Mouse (Mus musculus) limb, embryonic 15.5 days (tissue): ENCODE measurements around the gene Gpc6. TPM values are rescaled to one million over a fixed set of nuclear protein-coding genes. Genes with fewer than 3 reads are reported as not detected.

Experiments
- ATAC-seq: fragments of 200-750 bp; cut with Nextera tagmentation; 2 replicates; pipeline ENCODE4 v1.8.0; 2017; ENCODE audit warnings: low read depth, moderate TSS enrichment; ENCODE audit not compliant: insufficient number of reproducible peaks, low FRiP score, low TSS enrichment
- H3K27ac ChIP-seq: fragments of 300-500 bp; sonication (generic); 2 replicates; pipeline ENCODE4 v1.5.1; 2015; ENCODE audit warnings: moderate library complexity, mild to moderate bottlenecking, inconsistent platforms
- H3K27me3 ChIP-seq: fragments of 300-500 bp; sonication (generic); 2 replicates; pipeline ENCODE4 v1.6.1; 2015; ENCODE audit warnings: inconsistent platforms
- H3K36me3 ChIP-seq: fragments of 300-500 bp; sonication (generic); 2 replicates; pipeline ENCODE4 v1.6.1; 2015; ENCODE audit warnings: inconsistent platforms
- H3K4me1 ChIP-seq: fragments of 300-500 bp; sonication (generic); 2 replicates; pipeline ENCODE4 v1.6.1; 2015; ENCODE audit warnings: inconsistent platforms
- H3K4me2 ChIP-seq: fragments of 300-500 bp; sonication (generic); 2 replicates; pipeline ENCODE4 v1.6.1; 2015; ENCODE audit warnings: mild to moderate bottlenecking, inconsistent platforms
- H3K4me3 ChIP-seq: fragments of 300-500 bp; sonication (generic); 2 replicates; pipeline ENCODE4 v1.5.1; 2015; ENCODE audit warnings: mild to moderate bottlenecking, inconsistent platforms
- H3K9ac ChIP-seq: fragments of 300-500 bp; sonication (generic); 2 replicates; pipeline ENCODE4 v1.6.1; 2015; ENCODE audit warnings: inconsistent platforms
- H3K9me3 ChIP-seq: fragments of 300-500 bp; sonication (generic); 2 replicates; pipeline ENCODE4 v1.6.1; 2016; ENCODE audit warnings: inconsistent platforms
- WGBS: fragments of 180-500 bp; shearing (Covaris S2); methylation state at CpG from one replicate; pipeline ENCODE4 v1.1.7; 2015; 5-methylcytosine and 5-hydroxymethylcytosine counted together
- polyA plus RNA-seq: library from polyadenylated mRNA; unstranded; fragments of >200 nt; fragmentation: Nextera tagmentation; extraction: Ambion mirVana; gene quantifications from 2 replicates; pipeline ENCODE4 v1.2.1, GENCODE M21; 2015

The Gpc6 gene
- polyA plus RNA-seq, 1 experiment from 2014 or later, result 42.5 TPM

DNA sequence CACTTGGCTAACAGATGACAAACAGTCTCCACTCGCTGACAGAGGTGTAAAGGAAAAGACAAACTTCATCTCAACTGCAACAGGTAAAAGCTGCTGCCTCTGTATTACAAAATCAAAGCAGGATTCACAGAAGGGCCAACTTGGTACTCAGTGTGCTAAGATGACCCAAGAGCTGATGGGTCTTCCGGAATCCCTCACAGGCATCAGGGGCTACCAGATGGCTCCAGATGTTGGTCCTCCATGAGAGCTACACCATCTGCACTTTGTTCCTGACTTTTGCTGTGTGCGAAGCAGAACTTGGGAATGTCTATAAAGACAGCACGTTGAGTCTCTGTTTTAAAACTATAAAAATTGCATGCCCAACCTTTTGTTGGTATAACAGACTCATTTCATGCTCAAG, 842.7 kb downstream of the Gpc6 start:
- Histone ChIP-seq H3K36me3 (no peaks in the 10 kb centered on the region), H3K27me3 (no peaks in the 10 kb centered on the region), H3K4me3 (no peak overlapping the region), H3K4me2 (no peak overlapping the region), H3K27ac (no peak overlapping the region), H3K9ac (no peak overlapping the region), H3K4me1 (no peaks in the 10 kb centered on the region), H3K9me3 (no peaks in the 10 kb centered on the region)
- 70% methylated on average over 4 of the region's 4 CpGs for WGBS
- no peak for ATAC-seq

DNA sequence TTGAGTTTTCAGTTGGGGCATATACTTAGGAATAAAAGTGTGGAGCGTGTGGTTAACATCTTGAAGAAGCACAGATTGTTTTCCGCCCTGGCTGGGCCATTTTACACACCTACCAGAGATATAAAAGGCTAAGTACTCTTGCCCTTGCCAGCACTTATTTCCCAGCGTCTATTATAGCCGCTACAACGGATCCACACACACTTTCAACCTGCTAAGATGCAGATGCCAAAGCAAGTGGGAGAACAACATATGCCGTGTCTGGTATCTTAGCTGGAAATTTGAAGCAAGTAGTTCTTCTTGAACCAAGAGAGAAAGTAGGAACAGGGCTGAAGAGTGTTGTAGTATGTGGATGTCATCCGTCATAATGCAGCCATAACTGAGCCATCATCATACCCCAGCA, 843.6 kb downstream of the Gpc6 start:
- no peak overlapping the region for H3K27ac ChIP-seq
- ATAC-seq, result no peak
- 77% methylated on average over 7 of the region's 7 CpGs for WGBS
- H3K9me3 ChIP-seq, result no peaks in the 10 kb centered on the region
- no peaks in the 10 kb centered on the region for H3K36me3 ChIP-seq
- no peak overlapping the region for H3K4me2 ChIP-seq
- H3K9ac ChIP-seq, result no peak overlapping the region
- H3K4me1 ChIP-seq, result no peaks in the 10 kb centered on the region
- no peak overlapping the region for H3K4me3 ChIP-seq
- H3K27me3 ChIP-seq, result no peaks in the 10 kb centered on the region

DNA sequence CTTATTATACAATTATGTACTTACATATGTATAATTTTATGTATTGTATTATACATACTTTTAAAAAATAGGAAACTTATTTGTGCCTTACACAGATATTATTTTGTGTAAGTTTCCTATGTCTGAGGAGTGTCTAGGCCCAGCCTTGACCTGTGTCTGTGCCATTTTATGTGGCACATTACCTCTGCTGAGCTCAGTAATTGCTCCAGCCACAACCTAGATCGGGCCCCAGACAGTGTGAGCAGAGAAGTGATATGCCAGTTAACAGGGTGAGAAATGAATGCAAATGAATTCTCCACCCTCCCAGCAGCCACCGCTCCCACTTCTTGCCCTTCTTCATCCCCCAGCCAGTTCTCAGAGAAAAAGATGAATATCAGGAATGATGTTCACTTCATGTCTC, 848.3 kb downstream of the Gpc6 start:
- ATAC-seq, result no peak
- Histone ChIP-seq H3K27ac (no peak overlapping the region), H3K4me2 (no peak overlapping the region), H3K27me3 (no peaks in the 10 kb centered on the region), H3K9ac (no peak overlapping the region), H3K36me3 (no peaks in the 10 kb centered on the region), H3K9me3 (no peaks in the 10 kb centered on the region), H3K4me3 (no peak overlapping the region), H3K4me1 (no peaks in the 10 kb centered on the region)
- 77% methylated on average over 2 of the region's 2 CpGs for WGBS

DNA sequence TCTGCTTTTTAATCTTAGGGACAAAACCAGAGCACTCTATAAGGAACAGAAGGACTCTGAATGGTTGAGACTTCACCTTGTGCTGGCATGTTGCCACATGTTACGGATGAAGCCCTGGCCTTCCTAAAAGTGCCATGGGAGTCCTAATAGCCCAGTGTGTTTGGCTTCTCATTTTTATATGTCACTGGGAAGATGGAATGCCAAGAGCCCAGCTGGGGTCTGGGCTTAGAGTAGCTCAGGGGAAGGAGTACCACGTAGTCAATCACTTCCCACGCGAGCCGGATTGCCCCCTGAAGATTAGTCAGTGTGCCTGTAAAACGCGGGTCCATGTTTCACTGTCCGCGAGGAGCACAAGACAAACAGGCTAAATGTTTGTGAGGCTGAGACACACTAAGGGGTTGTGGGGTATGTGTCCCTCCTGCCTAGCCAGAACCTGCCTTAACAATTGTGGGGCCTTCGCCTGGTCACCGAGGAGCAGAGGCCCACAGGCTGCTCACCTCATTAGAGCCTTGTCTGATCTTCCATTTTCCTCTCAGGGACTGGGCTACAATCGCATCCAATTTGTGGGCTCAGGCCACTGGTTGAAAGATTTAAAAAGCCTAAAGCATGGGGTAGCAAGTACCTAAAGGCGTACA, 852.9 kb downstream of the Gpc6 start:
- Histone ChIP-seq H3K4me3 (no peak overlapping the region), H3K36me3 (no peaks in the 10 kb centered on the region), H3K27ac (no peak overlapping the region), H3K9ac (no peak overlapping the region), H3K9me3 (no peaks in the 10 kb centered on the region), H3K27me3 (no peaks in the 10 kb centered on the region), H3K4me2 (no peak overlapping the region), H3K4me1 (no peaks in the 10 kb centered on the region)
- 62% methylated on average over 13 of the region's 13 CpGs for WGBS
- no peak for ATAC-seq

DNA sequence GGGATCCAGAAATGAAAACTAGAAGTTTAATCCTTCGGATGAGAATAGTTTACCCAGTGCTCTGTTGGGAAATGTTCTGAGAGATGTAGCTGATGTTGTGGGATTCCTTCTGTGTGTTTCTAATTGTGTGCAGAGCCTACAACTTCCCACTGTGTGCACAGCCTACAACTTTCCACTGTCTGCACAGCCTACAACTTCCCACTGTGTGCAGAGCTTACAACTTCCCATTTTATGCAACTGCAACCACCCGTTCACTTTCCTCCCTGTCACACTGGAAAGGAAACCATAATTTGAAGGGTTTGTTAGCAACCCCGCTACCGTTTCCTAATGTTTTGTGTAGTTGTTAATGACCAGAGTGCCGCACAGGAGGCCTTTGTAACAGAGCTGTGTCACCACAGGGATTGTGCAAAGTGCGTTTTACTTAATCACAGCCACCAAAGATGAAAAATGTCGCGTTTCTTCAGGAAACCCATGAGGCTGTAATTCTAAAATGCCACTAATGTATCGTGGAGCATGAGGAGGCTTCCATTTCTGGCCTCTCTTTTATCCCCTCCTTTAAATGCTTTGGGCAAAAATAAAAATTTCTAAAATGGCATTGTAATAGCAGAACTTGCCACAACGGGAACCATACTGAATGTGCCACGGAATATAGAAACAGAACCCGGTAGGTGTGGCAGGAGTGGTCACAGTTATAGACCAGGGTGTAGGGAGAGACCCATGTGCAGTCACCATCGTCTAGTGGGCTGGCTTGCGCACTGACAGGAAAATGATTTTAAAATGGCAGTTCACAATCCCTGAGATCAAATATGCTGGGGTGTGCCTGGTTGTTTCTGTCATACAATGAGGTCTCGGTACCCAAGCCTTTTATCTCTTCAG, 853.7 kb downstream of the Gpc6 start:
- H3K9ac ChIP-seq, result no peak overlapping the region
- no peaks in the 10 kb centered on the region for H3K4me1 ChIP-seq
- no peak overlapping the region for H3K27ac ChIP-seq
- no peaks in the 10 kb centered on the region for H3K9me3 ChIP-seq
- ATAC-seq, result no peak
- H3K4me3 ChIP-seq, result no peak overlapping the region
- no peak overlapping the region for H3K4me2 ChIP-seq
- H3K27me3 ChIP-seq, result no peaks in the 10 kb centered on the region
- H3K36me3 ChIP-seq, result no peaks in the 10 kb centered on the region
- 60% methylated on average over 15 of the region's 15 CpGs for WGBS

DNA sequence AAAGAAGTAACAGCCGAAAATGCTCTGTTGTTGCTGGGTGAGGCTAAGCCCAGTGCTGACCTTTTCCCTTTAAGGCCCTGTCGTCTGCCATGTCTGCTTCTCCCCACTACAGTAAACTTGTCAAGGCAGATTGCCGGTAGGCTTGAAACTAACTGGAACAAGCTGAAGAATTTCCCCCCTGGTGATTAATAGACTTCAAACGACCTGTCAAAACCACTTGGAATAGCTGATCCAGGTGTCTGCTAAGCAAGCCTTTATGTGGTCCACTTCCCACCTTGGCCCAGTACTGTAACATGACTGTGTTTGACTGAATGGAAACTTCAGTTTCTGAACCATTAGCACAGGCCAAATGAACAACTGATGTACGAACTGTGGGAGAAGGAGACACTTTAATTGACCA, 856.6 kb downstream of the Gpc6 start:
- WGBS, result 21% methylated on average over 5 of the region's 5 CpGs
- Histone ChIP-seq H3K4me2 (no peak overlapping the region), H3K4me3 (no peak overlapping the region), H3K9ac (no peak overlapping the region), H3K36me3 (no peaks in the 10 kb centered on the region), H3K27ac (no peak overlapping the region), H3K9me3 (no peaks in the 10 kb centered on the region), H3K27me3 (no peaks in the 10 kb centered on the region), H3K4me1 (no peaks in the 10 kb centered on the region)
- no peak for ATAC-seq

DNA sequence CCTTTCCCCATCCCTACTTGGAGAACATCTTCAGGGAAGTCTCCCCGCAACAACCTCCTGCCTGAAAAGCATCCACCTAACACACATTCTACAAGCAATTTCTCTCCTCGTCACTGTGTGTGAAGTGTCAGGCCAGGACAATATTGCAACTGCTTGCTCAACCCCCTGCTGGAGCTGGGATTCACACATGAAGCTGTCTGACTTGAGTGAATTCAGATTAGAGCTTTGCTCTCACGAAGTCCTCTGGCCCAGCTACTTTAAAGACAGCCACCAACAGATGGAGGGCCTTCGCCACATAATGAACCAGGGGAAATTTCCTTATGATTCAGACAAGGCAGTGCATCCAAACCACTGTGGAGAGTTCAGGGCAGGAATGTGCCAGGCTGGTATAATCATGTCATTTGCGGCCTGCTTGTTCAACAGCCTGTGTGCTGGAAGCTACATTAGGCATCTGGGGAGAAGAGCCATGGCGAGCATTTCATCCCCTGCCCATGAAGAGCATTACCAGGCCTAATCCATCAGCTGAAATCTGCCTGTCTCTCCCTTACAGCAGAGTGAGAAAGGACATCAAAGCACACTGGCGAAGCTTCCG, 858.7 kb downstream of the Gpc6 start:
- no peaks in the 10 kb centered on the region for H3K27me3 ChIP-seq
- no peaks in the 10 kb centered on the region for H3K36me3 ChIP-seq
- H3K4me3 ChIP-seq, result no peak overlapping the region
- no peak overlapping the region for H3K27ac ChIP-seq
- H3K4me1 ChIP-seq, result no peaks in the 10 kb centered on the region
- no peaks in the 10 kb centered on the region for H3K9me3 ChIP-seq
- ATAC-seq, result no peak
- 79% methylated on average over 8 of the region's 8 CpGs for WGBS
- H3K4me2 ChIP-seq, result no peak overlapping the region
- no peak overlapping the region for H3K9ac ChIP-seq

DNA sequence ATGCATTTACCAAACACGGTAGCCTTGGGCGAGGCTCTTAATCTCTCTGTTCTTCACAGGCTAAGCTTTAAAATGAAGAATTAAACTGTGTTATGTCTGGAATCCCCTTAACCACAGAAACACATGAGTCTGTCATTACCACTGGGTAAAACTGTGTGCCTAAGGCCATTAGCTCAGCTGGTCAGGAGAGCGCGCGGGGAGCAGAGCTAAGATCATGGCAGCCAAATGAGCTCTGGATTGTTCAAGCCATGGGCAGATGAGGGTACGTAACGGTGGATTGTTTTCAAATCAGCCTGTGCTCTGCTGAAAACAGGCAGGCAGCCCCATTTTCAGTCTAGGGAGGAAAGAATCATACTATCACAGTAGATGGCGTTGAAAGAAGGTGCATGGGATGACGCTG, 859.8 kb downstream of the Gpc6 start:
- no peak for ATAC-seq
- H3K4me1 ChIP-seq, result no peaks in the 10 kb centered on the region
- no peak overlapping the region for H3K4me2 ChIP-seq
- no peaks in the 10 kb centered on the region for H3K27me3 ChIP-seq
- H3K27ac ChIP-seq, result no peak overlapping the region
- no peaks in the 10 kb centered on the region for H3K36me3 ChIP-seq
- 78% methylated on average over 9 of the region's 9 CpGs for WGBS
- H3K9me3 ChIP-seq, result no peaks in the 10 kb centered on the region
- no peak overlapping the region for H3K9ac ChIP-seq
- H3K4me3 ChIP-seq, result no peak overlapping the region

DNA sequence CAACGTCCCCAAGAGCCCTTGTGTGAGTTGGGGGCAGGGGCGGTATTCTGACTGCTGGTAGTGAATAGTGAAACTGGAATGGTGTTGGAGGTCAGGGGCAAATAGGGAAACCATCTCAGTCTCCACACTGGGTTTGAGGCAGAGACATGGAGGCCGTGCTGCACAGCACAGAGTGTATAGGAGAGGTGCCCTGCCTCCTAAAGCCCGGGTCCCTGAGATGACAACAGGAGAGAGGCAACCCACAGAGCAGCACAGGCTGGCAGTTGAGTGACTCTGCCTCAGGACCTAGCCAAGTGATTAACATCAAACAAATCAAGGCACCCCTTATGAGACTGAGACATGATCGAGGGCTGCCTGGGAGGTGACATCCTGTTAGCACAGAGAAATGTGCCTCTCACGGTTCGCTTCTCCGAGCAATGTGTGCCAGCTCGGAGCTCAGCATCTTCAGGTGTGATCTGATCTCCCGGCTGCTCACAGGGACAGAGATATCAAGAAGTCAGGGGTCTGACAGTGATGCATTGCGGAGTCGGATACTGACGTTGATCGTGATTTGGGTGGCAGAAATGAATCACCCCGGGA, 860.5 kb downstream of the Gpc6 start:
- no peak for ATAC-seq

DNA sequence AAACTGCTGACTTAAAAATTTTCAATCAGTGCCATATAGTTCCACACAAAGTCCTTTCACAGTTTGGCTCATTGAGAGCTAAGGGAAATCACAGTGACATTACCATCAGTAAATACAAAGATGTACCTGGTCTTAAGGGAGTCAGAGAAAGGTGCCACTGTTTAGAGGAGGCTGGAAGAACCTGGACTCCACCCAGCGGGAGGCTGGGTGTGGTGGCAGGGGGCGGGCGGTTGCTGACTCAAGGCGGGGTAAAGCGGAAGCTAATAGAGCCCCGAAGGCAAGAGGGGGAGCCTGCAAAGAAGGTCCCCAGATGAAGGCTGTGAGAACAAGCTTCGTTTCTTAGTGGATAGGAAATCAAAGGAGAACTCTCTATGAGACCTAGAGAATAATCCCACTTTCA, 861.5 kb downstream of the Gpc6 start:
- H3K4me2 ChIP-seq, result peak overlapping the region; percentile 12; the same call in 1 of the 2 replicates
- ATAC-seq, result 0 out of 2 replicates have a peak, but pooled peaks have one; percentile 24
- no peaks in the 10 kb centered on the region for H3K9me3 ChIP-seq
- no peaks in the 10 kb centered on the region for H3K36me3 ChIP-seq
- no peak overlapping the region for H3K9ac ChIP-seq
- no peaks in the 10 kb centered on the region for H3K4me1 ChIP-seq
- H3K27ac ChIP-seq, result no peak overlapping the region
- no peaks in the 10 kb centered on the region for H3K27me3 ChIP-seq
- no peak overlapping the region for H3K4me3 ChIP-seq
- WGBS, result 21% methylated on average over 7 of the region's 7 CpGs

More for the DNA sequence above, 860.5 kb downstream of the Gpc6 start:
- no peaks in the 10 kb centered on the region for H3K9me3 ChIP-seq
- 72% methylated on average over 15 of the region's 15 CpGs for WGBS
- H3K9ac ChIP-seq, result no peak overlapping the region
- no peaks in the 10 kb centered on the region for H3K27me3 ChIP-seq
- no peak overlapping the region for H3K27ac ChIP-seq
- no peaks in the 10 kb centered on the region for H3K36me3 ChIP-seq
- no peak overlapping the region for H3K4me2 ChIP-seq
- no peaks in the 10 kb centered on the region for H3K4me1 ChIP-seq
- H3K4me3 ChIP-seq, result no peak overlapping the region

DNA sequence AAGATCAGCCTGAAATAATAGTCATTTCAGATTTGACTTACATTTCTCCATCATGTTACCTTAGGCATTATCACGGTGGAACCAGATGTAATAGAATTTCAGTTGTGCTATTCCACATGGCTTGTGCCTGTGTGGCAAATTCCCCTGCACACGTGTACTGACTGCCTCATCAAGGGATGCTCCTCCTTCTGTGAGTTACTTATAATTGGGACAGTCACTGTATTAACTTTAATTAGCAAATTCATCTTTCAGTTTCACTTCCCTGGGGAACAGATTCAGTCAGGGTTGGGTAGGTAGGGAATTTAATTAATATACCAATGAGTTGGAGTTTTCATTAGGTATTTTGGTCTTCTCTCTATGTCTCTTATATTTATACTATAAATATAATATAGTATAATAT, 869.8 kb downstream of the Gpc6 start:
- Histone ChIP-seq H3K9me3 (no peaks in the 10 kb centered on the region), H3K27ac (no peak overlapping the region), H3K36me3 (no peaks in the 10 kb centered on the region), H3K4me2 (no peak overlapping the region), H3K4me3 (no peak overlapping the region), H3K27me3 (no peaks in the 10 kb centered on the region), H3K9ac (no peak overlapping the region), H3K4me1 (no peaks in the 10 kb centered on the region)
- no peak for ATAC-seq
- 75% methylated on average over 2 of the region's 2 CpGs for WGBS

DNA sequence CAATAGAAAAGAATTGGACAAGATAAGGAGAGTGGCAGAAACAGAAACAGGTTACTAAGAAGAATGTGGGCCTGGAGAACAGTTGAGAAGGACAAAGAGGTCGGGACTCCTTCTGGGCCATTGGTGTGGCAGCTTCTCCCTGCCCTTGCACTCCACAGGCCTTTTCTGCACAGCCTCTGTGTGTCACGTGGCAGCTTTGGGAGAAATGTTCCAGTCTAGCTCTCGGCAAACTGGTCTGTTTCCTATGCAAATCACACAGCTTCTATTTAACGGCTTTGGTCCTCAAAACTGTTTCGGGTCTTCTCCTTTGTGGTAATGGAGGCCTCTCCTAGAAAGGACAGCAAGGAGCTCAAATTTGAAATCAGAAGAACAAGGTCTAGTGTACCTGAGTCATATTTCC, 871.5 kb downstream of the Gpc6 start:
- H3K9ac ChIP-seq, result no peak overlapping the region
- no peak overlapping the region for H3K4me2 ChIP-seq
- no peaks in the 10 kb centered on the region for H3K27me3 ChIP-seq
- no peaks in the 10 kb centered on the region for H3K4me1 ChIP-seq
- no peak overlapping the region for H3K27ac ChIP-seq
- no peaks in the 10 kb centered on the region for H3K9me3 ChIP-seq
- no peaks in the 10 kb centered on the region for H3K36me3 ChIP-seq
- no peak for ATAC-seq
- no peak overlapping the region for H3K4me3 ChIP-seq
- WGBS, result 79% methylated on average over 5 of the region's 5 CpGs
